ENCODE assay signal across 29 mouse cellular contexts in genomic region chr1:39973911-39974310, GRCm38 (mm10).
A peak's percentile ranks its signal among the peaks of the same experiment; 100 is the strongest.
DNase-seq lines count a peak whose midpoint lies in the region; ATAC-seq and TF ChIP-seq lines count a peak whose summit lies in the region.
"Had no signal": no experiment of that assay in that cellular context is flagged by ENCODE, and none has a peak within 500 bp of the region (broad histone marks: within the 10 kb centered on the region; RNA-seq: fewer than 3 reads in every experiment).

No protein-coding gene starts in this region.

- no peak for DNase-seq in lung, postnatal 0 days (ENCODE audit: low spot score)
- DNase-seq in lung, postnatal 10 days, result no peak
- DNase-seq in c-Kit-positive CD71-positive TER-119-positive erythroid progenitor cells, embryonic 14.5 days (ENCODE audit: low spot score), result no peak
- no peak for DNase-seq in ovary, postnatal 10 days (ENCODE audit: low spot score)
- DNase-seq: adrenal gland, postnatal 10 days; adrenal gland, postnatal 36 days; cerebellum, adult 11 months; cerebellum, adult 2 months; cerebellum, adult 9-11 months; cerebellum, postnatal 25 days; gastrocnemius, postnatal 10 days; gastrocnemius, postnatal 36 days; heart, adult 18-20 months; heart, postnatal 10 days; heart, postnatal 4 days had no signal

- 0 out of 2 replicates have a peak, but pooled peaks cover 4% of the 10 kb centered on the region for H3K4me1 ChIP-seq in lung, postnatal 0 days (ENCODE audit: insufficient read depth, low read depth, low read length)

- H3K4me3 ChIP-seq in lung, postnatal 0 days (ENCODE audit: low read depth, low read length), result no peak overlapping the region
- H3K4me3 ChIP-seq: embryonic facial prominence, embryonic 12.5 days; embryonic facial prominence, embryonic 15.5 days; forebrain, embryonic 12.5 days; heart, embryonic 12.5 days; heart, embryonic 15.5 days had no signal

- H3K27ac ChIP-seq in lung, postnatal 0 days (ENCODE audit: low read length), result no peak overlapping the region
- H3K27ac ChIP-seq: embryonic facial prominence, embryonic 12.5 days; embryonic facial prominence, embryonic 15.5 days; forebrain, embryonic 12.5 days; heart, embryonic 15.5 days; hindbrain, embryonic 14.5 days had no signal

- WGBS in lung, postnatal 0 days, result 63% methylated on average over 4 of the region's 4 CpGs

- no peaks in the 10 kb centered on the region for H3K9me3 ChIP-seq in lung, postnatal 0 days (ENCODE audit: low read length)
- H3K9me3 ChIP-seq: embryonic facial prominence, embryonic 12.5 days; embryonic facial prominence, embryonic 15.5 days; forebrain, embryonic 12.5 days; G1E; heart, embryonic 12.5 days; heart, embryonic 15.5 days had no signal

- no peak for TF ChIP-seq CTCF in lung, postnatal 0 days (IDR thresholded peaks at IDR 0.05)

- H3K9ac ChIP-seq in lung, postnatal 0 days (replicated peaks; ENCODE audit: low read depth), result no peak overlapping the region
- H3K9ac ChIP-seq: embryonic facial prominence, embryonic 12.5 days; embryonic facial prominence, embryonic 15.5 days; forebrain, embryonic 12.5 days; heart, embryonic 12.5 days; heart, embryonic 15.5 days; hindbrain, embryonic 14.5 days had no signal

- peaks cover 18% of the 10 kb centered on the region; the same call in 1 of the 2 replicates for H3K36me3 ChIP-seq in lung, postnatal 0 days (ENCODE audit: insufficient read depth, low read length)
- H3K36me3 ChIP-seq: G1E had no signal

- no peak for TF ChIP-seq EP300 in lung, postnatal 0 days (IDR thresholded peaks at IDR 0.05)

- ATAC-seq in lung, postnatal 0 days, result peak; percentile 43; the same call in 1 of the 2 replicates
- ATAC-seq in CD4-positive, CD25-positive, alpha-beta regulatory T cell, adult 4 months, result peak; percentile 26
- 0 out of 2 replicates have a peak, but pooled peaks have one; percentile 31 for ATAC-seq in megakaryocyte, adult 5-6 weeks (ENCODE audit: poor library complexity, severe bottlenecking)
- ATAC-seq: forebrain, embryonic 16.5 days; hindbrain, postnatal 0 days; inflammation-experienced regulatory T-cells, adult 6 months; Patski had no signal

- H3K4me2 ChIP-seq in lung, postnatal 0 days (replicated peaks; ENCODE audit: low read depth, low read length), result no peak overlapping the region
- H3K4me2 ChIP-seq: embryonic facial prominence, embryonic 12.5 days; embryonic facial prominence, embryonic 15.5 days; forebrain, embryonic 12.5 days; heart, embryonic 12.5 days; heart, embryonic 15.5 days; hindbrain, embryonic 14.5 days had no signal

- no peaks in the 10 kb centered on the region for H3K27me3 ChIP-seq in lung, postnatal 0 days (replicated peaks; ENCODE audit: insufficient read depth, low read length)
- H3K27me3 ChIP-seq: CH12.LX; embryonic facial prominence, embryonic 12.5 days; embryonic facial prominence, embryonic 15.5 days; forebrain, embryonic 12.5 days; heart, embryonic 12.5 days; heart, embryonic 15.5 days; Patski had no signal
